In genomic region chr1:159234496-159234895, GRCm38 (mm10) we compare ENCODE assay signal across 8 mouse cellular contexts. TPM values are rescaled to one million over a fixed set of nuclear protein-coding genes. Genes with fewer than 3 reads are reported as not detected.
DNase-seq lines count a peak whose midpoint lies in the region.

No protein-coding gene starts in this region.

- intact Hi-C loops in left cerebral cortex, postnatal 36 days (cut with DNase I) = no loop called here

- peak; percentile 10 for DNase-seq in adrenal gland, postnatal 14 days
- DNase-seq in adrenal gland, adult 18-20 months (ENCODE audit: low spot score in 2 of 2) = no peak
- peak; percentile 14 to 35 for DNase-seq in spleen, postnatal 36 days (ENCODE audit: low spot score in 2 of 2)
- DNase-seq in spleen, adult 18-20 months = no peak
- peak; percentile 16 for DNase-seq in induced T-regulatory cell, adult 2 months (ENCODE audit: low read depth)
- DNase-seq in thymus, postnatal 4 days = no peak
- no peak for DNase-seq in ovary, adult 18-20 months (ENCODE audit: low spot score)
- no peak for DNase-seq in left cerebral cortex, postnatal 36 days (ENCODE audit: low spot score in 2 of 2)

RNA-seq across cellular contexts. Expression of gene Cop1, which starts 2.4 kb away (rescaled TPM):
- total RNA-seq in adrenal gland, postnatal 14 days (2021) = 142 and 148 TPM in 2 replicates
- 100 to 1,000 TPM; 122 to 181 TPM for total RNA-seq in adrenal gland, adult 18-20 months (2021)
- 100 to 1,000 TPM; 154 to 157 TPM for total RNA-seq in left cerebral cortex, postnatal 36 days (2021)

Comparison
In these comparisons a context has a peak if more than half of its experiments do, and no peak if none do; other contexts are left out.
1. DNase-seq: peak in adrenal gland, postnatal 14 days (single experiment), spleen, postnatal 36 days (2 of 2) and induced T-regulatory cell, adult 2 months (single experiment); none in adrenal gland, adult 18-20 months (0 of 2), spleen, adult 18-20 months (0 of 2), thymus, postnatal 4 days (single experiment), ovary, adult 18-20 months (single experiment) and left cerebral cortex, postnatal 36 days (0 of 2).